Mouse (Mus musculus) adrenal gland, postnatal 10 days (tissue): ENCODE results near the gene Nasp. TPM values are rescaled to one million over a fixed set of nuclear protein-coding genes. Genes with fewer than 3 reads are reported as not detected.

Source experiments
- DNase-seq: peaks from one replicate; pipeline ENCODE4 v3.0.0; 2021; ENCODE audit warnings: mixed read lengths
- total RNA-seq, 2 experiments: library from RNA; stranded (reverse); gene quantifications; 2 replicates each; pipeline ENCODE4 v1.2.3; 2021

The Nasp gene
- total RNA-seq, 2 experiments from 2014 or later, result 46.4 to 48.1 TPM

- no peak for DNase-seq
These were observed 11.1 kb upstream of the Nasp start for GRCm38 (mm10) chr4:116638821-116639220.

DNA sequence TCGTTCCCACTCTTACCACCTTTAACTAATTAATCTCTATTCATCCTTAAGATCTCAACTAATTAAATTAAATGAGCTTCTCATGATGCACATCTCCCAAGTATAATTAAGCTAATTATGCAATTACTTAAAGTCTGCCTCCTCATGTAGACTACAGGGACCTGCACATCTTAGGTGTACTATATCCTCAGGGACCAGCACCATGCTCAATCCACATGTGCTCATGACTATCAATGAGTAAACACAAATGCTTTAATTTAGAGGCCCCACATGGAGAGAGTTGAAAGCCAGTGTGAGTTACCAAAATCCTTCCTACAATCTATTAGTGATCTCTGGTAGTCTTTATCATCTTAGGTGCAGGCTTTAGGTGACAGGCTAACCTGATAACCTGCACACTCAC is 7.5 kb upstream of the Nasp start:
- DNase-seq, result no peak

- peak; percentile 93 for DNase-seq
These were observed 403 bp downstream of the Nasp start for GRCm38 (mm10) chr4:116627359-116627716.

GRCm38 (mm10) chr4:116626658-116627358 is 933 bp downstream of the Nasp start:
- DNase-seq, result peak; percentile 90

DNA sequence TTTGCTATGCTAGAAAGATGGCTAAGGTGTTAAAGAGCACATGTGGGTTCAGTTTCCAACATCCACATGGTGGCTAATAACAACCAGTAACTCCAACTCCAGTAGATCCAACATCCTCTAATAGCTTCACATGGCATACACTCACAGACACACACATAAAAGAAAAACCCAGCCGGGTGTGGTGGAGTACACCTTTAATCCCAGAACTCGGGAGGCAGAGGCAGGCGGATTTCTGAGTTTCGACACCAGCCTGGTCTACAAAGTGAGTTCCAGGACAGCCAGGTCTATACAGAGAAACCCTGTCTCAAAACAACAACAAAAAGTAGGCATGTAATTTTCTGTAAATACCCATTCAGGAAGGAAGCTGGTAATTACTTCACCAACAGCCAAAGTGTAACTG is 2.9 kb downstream of the Nasp start:
- DNase-seq, result no peak

DNA sequence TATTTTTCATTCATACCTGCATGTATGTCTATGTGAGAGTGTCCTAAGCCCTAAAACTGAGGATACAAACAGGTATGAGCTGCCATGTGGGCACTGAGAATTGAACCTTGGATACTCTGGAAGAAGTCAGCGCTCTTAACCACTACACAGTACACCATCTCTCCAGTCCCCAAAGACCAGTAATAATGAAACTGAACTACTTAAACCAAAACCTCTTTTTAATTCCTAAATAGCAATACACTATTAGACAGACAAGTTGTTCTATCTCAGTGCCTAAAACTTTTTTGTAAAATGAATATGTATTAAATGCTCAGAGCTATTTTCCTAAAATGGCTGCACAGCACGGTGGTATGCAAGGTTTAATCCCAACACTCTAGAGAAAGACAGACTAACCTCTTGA is 12.5 kb downstream of the Nasp start:
- no peak for DNase-seq

DNA sequence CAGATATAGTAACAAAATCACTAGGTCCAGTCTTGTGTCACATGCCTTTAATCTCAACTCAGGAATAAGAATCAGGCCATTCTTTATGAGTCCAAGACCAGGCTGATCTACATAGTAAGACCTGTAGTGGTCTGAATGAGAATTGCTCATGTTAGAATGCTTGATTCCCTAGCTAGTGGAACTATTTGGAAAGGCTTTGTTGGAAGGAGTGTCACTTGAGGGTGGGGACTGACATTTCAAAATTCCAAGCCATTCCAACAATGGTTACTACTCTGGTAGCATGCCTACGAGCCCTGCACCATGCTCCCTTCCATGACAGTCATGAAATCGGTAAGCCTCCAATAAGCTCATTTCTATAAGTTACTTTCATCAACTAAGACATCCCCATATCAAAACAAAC is 15.1 kb downstream of the Nasp start:
- no peak for DNase-seq

- DNase-seq, result peak; percentile 94
These were observed 30.5 kb downstream of the Nasp start for GRCm38 (mm10) chr4:116596978-116597881.

GRCm38 (mm10) chr4:116596379-116596778 is 31.4 kb downstream of the Nasp start, which contains the start of gene Ccdc17:
Gene Ccdc17, plus strand, starts transcription at chr4:116596654.
- DNase-seq, result no peak

DNA sequence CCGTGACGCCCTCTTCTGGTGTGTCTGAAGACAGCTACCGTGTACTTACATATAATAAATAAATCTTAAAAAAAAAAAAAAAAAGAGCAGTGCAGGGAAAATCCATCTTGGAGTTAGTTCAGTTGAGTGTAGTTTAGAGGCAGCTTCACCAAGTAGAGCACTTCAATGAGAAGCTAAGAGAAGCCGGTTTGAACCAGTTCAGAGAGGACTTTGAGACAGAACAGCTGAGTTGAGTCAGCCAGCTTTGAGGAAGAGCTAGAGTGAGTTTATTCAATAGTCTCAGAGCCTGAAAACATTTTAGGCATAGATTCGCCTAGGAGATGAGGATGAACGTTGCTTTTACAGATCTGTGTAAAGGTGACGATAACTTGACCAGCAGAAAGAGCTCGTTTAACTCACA is 31.9 kb downstream of the Nasp start:
- no peak for DNase-seq

DNA sequence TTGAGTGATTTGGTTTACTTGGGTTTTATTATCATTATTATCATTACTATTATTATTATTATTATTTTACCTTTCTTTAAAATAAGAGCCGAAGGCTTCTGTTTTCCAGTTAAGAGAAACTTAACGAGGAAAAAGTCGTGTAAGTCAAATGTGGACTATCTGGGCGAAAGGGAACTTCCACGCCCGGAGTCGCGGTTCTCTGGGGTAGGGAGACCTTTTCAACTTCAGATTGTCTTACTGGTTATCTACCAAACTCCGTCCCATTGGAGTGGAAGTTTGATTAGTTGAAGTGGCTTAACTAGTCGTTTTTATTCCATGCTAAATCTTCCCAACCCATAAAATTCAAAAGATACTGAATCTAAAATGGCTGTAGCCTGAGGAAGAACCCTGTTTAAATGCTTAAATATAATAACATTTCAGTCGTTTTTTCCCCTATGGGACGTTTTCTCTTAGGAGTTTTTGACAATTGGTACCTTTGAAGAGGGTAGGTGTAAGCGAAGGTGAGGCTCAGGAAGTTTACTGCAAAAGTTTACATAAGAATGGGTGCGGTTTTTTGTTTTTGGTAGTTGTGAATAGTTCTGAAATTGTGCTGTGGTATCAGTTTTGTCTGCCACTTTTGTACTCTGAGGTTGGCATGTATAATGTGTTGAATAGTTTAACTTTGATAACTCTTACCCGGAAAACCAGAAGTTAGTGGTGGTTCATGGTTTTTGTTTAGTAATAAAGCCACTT is 69.4 kb downstream of the Nasp start:
- DNase-seq, result peak; percentile 42

DNA sequence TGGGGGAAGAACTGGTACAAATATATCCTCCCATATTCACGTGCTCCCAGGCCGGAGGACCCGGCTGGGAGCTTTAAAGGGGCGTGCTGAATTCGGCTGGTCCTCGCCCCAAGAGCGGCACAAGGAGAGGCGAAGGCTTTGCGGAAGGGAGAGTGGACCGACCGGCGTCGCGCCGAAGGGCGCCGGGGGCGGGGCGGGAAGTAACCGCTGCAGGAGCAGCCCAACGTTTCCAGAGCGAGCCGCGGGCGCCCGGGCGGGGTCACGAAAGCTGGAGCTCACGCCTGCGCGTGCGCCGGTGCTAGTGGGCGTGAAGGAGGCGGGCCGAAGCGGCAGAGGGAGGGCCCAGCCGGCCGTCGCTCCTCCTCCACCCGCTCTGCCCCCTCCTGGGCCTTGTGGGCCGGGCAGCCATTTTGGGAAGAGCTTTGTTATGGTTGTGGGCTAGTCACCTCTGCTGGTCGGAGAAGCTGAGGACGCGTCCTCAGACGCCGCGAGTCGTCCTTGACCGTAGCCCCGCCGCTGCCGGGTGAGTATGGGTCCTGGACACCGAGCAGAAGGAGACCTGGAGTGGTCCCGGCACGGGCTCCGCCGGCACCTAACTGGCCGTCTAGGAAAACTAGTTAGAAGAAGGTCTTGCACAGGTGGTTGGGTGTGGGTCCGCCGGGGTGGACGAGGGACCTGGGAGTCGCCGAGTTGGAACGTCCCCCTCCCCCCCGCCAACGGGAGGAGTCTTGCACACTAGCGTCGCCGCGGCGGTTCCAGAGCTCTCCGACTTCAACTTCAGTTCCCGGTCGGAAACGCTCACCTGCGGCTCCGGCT is 70.2 kb downstream of the Nasp start, which contains the start of gene Gpbp1l1:
Gene Gpbp1l1, plus strand, starts transcription at position 353 of the 816 bp plus-strand sequence.
- peak; percentile 99 for DNase-seq

DNA sequence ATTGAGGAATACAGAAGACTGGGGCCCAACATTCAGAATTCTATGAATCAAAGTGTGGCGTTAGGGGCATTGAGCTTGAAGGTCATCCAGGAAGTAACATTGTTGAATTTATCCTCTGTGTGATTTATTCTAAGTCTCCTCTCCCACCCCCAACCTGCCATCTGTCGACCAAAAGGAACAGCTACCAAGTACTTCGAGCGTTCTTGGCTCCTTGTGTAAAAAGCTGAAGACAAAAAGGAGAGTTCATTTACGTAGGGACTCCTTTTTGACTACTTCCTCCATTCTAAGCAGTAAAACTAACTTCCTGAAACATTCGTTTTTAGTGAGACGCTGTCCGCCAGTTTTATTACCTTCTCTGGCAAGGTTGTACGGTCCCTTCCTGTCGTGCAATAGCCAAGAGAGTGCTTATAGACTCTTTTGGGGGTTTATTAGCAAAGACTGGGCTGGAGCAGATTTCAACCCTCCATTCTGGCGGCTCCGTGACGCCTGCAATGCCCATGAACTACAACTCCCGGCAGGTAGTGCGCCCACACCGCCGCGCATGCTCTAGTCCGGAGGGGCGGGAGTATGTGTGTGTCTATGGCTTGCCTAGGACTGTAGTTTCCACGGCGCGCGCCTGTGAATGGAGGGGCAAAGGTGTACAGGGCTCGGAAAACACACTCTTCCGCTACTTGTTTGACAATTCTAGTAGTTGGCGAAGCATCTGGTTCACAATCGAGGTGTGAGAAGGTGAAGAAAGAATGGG is 71.0 kb downstream of the Nasp start:
- DNase-seq, result peak; percentile 95

DNA sequence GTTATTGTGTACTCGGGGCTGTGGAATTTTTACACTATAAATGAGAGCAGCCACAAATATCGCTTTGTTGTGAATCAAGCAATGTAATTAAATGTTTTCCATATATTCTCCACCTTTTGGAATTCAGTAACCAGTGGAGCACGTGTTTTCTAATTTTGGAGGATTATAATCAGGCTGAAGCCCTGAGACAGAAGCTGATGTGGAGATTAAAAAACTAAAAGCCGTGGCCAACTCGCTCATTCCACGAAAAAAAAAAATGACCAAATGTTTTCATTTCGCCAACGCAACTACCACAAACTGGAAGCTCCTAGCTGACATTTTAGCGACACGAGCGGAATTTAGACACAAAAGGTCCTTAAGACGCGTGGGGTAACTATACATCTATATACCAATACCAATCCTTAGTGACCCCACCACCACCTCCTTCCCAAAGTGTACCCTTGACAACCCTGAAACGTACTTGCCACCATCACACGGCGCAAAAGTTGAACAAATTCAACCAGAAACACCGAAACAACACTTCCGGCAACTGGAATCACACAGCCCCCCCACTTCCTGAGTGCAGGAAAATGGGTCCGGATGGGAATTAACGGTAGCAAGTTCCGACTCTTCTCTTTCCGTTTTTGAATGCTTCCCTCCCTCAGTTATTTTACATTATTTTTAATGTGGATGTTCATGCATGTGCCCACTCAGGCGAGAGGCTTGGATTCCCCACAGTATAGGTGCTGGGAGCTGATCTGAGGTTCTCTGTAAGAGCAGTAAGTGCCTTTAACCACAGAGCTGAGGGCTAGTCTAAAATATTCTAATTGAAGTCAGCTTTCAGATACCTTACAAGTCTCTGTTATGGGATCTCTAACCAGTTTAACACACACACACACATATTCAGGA is 72.1 kb downstream of the Nasp start, which contains the start of gene Tmem69:
Gene Tmem69, minus strand, starts transcription at position 524 of the 888 bp plus-strand sequence.
- peak; percentile 88 for DNase-seq

GRCm38 (mm10) chr4:116553035-116553434 is 74.7 kb downstream of the Nasp start:
- DNase-seq, result no peak
